Mouse (Mus musculus) E14TG2a.4 (cell line): Measurements from ENCODE around the gene Itgb8.

Source experiments
- H3K27me3 ChIP-seq: 2 replicates; pipeline ENCODE4 v1.6.1; 2014; ENCODE audit warnings: low read length, control low read depth; ENCODE audit not compliant: insufficient read depth
- H3K36me3 ChIP-seq: 2 replicates; pipeline ENCODE4 v1.6.1; 2014; ENCODE audit warnings: low read length, control low read depth; ENCODE audit not compliant: insufficient read depth
- H3K4me1 ChIP-seq: replicated peaks from 2 replicates; pipeline ENCODE4 v1.6.1; 2014; ENCODE audit warnings: low read depth, low read length, control low read depth
- H3K4me3 ChIP-seq: replicated peaks from 2 replicates; pipeline ENCODE4 v1.5.1; 2014; ENCODE audit warnings: mild to moderate bottlenecking, low read length
- H3K9me3 ChIP-seq: 2 replicates; pipeline ENCODE4 v1.6.1; 2014; ENCODE audit warnings: low read length, control low read depth
- CTCF ChIP-seq: conservative IDR thresholded peaks from 2 replicates; pipeline ENCODE4 v1.5.1; 2014; ENCODE audit warnings: low read length
- NANOG ChIP-seq: IDR thresholded peaks from 2 replicates; pipeline ENCODE4 v1.6.1; 2014; ENCODE audit warnings: borderline replicate concordance, low read length, mixed read lengths
- POU5F1 ChIP-seq: IDR thresholded peaks from 2 replicates; pipeline ENCODE4 v1.6.1; 2014; ENCODE audit warnings: low read length, borderline replicate concordance

Gene Itgb8

DNA sequence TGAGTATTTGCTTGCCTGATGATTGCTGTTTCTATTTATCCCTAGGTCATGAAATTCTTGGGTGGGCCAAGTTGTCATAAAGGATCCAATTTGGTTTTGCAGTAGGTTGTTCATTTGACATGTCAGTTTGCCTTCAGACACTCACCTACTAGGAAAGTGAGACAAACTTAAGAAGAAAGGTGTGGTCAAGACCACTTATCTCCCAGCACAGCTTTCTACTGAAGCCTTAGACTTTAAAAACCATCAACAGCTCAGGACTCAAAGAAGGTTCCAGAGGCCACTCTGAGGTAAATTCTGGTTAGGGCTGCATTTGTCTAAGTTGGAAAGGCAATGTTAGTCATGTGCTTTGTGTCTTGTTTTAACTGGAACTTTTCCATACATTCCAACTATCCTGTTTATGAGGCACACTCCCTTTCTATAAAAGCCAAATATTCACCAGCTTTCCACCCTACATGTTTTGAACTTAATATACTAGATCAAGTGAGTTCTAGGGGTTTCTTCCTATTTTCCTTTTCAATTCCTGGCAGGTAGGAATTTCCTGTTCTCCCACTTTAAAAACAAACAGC, 20.8 kb downstream of the Itgb8 start:
- H3K36me3 ChIP-seq = no peaks in the 10 kb centered on the region
- H3K9me3 ChIP-seq = no peaks in the 10 kb centered on the region

DNA sequence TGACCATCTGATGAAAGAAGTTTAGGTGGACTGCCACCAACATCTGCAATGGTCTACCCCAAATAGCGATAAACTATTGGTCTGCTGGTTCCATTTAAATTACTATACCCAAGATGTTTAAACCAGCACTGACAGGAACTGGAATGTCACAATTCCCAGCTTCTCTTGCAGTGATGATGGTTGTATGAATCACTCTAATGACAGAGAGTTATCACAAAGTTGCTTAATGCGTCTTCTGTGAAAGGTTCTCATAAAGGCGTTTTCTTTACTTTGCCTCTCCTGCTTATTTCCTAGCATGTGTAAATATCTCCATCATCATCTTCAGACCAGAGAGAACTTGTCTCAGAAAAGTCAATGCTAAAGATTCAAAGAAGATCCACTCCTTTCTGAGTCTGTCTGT, 23.4 kb downstream of the Itgb8 start:
- no peaks in the 10 kb centered on the region for H3K4me1 ChIP-seq

More for the DNA sequence above, 20.8 kb downstream of the Itgb8 start:
- TF ChIP-seq NANOG (no peak), CTCF (no peak), POU5F1 (no peak)
- H3K4me1 ChIP-seq = no peaks in the 10 kb centered on the region
- H3K27me3 ChIP-seq = no peaks in the 10 kb centered on the region
- no peak overlapping the region for H3K4me3 ChIP-seq

DNA sequence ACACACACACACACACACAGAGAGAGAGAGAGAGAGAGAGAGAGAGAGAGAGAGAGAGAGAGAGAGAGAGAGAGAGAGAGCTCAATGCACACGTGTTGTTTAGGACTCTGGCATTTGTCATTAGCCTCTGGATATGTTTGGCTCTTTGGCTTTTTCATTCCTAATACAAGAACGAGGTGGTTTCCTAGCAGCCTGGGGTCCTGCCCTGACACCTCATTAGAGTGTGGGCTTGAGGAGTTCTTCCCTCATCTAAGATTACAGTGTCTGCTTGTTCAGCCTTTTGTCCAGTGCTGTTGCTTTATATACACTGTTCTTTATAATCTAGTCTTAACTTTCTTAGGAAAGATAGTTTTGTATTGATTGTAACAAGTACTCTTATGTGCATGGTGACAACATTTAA, 27.1 kb downstream of the Itgb8 start:
- Histone ChIP-seq H3K36me3 (no peaks in the 10 kb centered on the region), H3K4me3 (no peak overlapping the region), H3K9me3 (no peaks in the 10 kb centered on the region), H3K4me1 (no peaks in the 10 kb centered on the region), H3K27me3 (no peaks in the 10 kb centered on the region)
- TF ChIP-seq POU5F1 = no peak

More for the DNA sequence above, 23.4 kb downstream of the Itgb8 start:
- Histone ChIP-seq H3K27me3 (no peaks in the 10 kb centered on the region), H3K9me3 (no peaks in the 10 kb centered on the region), H3K4me3 (no peak overlapping the region), H3K36me3 (no peaks in the 10 kb centered on the region)
- TF ChIP-seq NANOG (no peak), POU5F1 (no peak), CTCF (no peak)

DNA sequence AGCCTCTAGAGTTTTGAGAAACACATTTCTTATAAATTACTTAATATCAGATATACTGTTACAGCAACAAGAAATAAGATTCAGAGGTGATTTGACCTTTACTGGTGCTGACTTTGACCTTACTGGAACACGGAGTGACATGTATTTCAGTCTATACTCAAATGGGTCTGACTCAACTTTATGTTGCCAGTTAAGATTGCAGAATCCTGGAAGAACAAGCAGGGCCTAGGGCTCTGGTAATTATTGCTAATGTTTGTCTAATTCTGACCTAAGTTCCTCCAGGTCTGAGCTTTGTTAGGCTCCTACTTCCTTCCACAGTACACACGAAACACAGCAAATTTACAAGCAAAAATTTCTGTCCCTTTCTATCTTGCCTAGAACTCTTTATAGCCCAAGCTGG, 28.0 kb downstream of the Itgb8 start:
- TF ChIP-seq NANOG = no peak
- no peak for TF ChIP-seq POU5F1
- no peak for TF ChIP-seq CTCF

DNA sequence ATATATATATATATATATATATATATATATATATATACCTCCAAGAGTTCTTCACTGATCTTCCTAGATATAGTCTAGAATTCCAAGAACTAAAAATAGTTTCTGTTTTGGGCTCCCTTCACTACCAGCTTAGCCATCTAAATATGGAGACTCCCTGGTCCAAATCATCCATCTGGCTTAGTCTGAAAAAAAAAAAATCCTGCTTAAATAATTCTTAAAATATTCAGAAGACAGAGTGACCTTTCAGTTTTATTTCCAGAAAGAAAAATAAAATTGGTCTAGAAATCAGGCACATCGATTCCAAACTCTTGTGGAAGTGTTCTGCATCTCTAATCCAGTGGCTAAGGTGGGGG, 28.6 kb downstream of the Itgb8 start:
- Histone ChIP-seq H3K27me3 (no peaks in the 10 kb centered on the region), H3K4me1 (no peaks in the 10 kb centered on the region), H3K36me3 (no peaks in the 10 kb centered on the region), H3K4me3 (no peak overlapping the region), H3K9me3 (no peaks in the 10 kb centered on the region)
- TF ChIP-seq NANOG = no peak
- no peak for TF ChIP-seq CTCF

More for the DNA sequence above, 28.0 kb downstream of the Itgb8 start:
- H3K4me3 ChIP-seq = no peak overlapping the region
- H3K36me3 ChIP-seq = no peaks in the 10 kb centered on the region
- H3K27me3 ChIP-seq = no peaks in the 10 kb centered on the region
- H3K4me1 ChIP-seq = no peaks in the 10 kb centered on the region
- no peaks in the 10 kb centered on the region for H3K9me3 ChIP-seq

DNA sequence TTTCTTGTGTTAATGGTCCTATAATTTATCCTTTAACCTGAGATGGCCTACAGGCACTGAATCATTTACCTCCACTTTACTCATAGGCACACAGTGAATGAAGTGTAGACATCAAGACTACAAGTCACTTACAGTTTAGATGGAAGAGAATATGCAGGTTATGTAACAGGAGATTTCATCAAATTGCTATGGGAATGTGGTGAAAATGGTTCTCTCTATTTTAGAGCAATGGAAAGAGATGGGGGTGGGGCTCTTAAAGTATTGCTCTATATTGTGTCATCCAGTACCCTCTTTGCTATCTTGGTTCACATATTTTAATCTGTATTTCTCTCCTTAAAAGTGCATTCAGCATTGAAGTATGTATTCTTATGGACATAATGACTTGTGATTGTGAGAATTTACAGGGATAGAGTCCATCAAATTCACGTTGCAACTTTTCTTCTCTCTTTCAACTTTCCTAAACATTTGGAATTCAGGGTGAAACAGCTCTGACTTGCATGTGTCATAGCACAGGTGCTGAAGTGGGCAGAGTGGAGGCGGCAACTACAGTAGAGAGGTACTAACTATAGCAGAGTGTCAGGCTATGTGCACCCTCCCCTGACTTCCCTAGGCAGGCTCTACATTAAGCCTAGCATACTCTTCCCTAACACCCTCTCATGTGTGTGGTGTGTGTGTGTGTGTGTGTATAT, 29.1 kb downstream of the Itgb8 start:
- Histone ChIP-seq H3K9me3 (no peaks in the 10 kb centered on the region), H3K4me3 (no peak overlapping the region), H3K36me3 (no peaks in the 10 kb centered on the region), H3K4me1 (no peaks in the 10 kb centered on the region), H3K27me3 (no peaks in the 10 kb centered on the region)
- no peak for TF ChIP-seq POU5F1
- no peak for TF ChIP-seq CTCF
- no peak for TF ChIP-seq NANOG

DNA sequence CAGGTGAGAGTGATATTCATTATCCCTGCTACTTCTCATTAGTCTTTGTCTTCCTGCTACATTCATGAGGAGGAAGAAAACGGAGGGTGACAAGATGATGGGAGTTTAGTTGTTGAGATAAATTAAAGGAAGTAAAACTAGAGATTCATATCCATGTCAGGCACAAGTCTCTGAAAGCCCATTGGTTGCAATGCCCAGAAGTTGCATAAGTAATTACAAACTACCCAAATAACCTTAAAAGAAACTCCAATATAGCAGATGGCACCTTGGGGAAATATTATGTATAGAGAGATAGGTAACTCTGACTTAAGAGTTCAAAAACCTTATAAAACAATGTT, 31.2 kb downstream of the Itgb8 start:
- Histone ChIP-seq H3K36me3 (no peaks in the 10 kb centered on the region), H3K4me3 (no peak overlapping the region), H3K9me3 (no peaks in the 10 kb centered on the region), H3K4me1 (no peaks in the 10 kb centered on the region), H3K27me3 (no peaks in the 10 kb centered on the region)
- no peak for TF ChIP-seq CTCF
- no peak for TF ChIP-seq POU5F1
- no peak for TF ChIP-seq NANOG

DNA sequence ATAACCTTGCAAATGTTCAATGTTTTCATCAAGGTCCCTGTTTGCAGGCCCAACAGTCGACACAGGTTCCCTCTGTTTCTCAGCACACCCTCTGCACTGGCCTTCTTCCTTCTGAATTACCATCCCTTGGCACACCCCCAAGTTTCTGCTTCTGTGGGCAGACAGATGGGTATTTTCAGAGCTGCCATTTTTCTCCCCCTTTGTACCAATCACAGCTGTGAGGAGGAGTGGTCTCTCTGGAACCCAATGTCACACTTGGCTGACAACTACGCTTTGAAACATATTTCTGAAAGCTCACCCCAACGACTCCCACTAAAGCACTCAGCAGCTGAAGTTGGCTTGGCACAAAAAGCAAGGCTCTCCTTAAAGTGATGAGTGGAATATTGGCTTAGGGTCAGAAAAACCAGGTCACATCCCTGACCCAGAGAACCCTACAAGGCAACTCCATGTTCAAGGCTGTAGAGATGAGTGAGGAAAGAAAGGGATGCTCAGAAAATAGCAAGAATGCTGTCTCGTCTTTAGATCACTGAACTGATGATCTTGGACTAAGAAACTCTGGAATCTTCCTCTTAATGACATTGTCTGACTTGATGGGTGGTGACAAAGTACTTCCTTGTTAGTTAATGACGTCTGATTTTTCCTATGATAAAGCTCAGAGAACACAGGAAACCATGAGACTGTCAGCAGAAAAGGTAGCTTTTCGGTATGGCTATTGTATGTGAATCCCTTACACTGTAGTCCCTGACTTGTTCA, 31.7 kb downstream of the Itgb8 start:
- Histone ChIP-seq H3K4me1 (no peaks in the 10 kb centered on the region), H3K4me3 (no peak overlapping the region), H3K27me3 (no peaks in the 10 kb centered on the region), H3K9me3 (no peaks in the 10 kb centered on the region), H3K36me3 (no peaks in the 10 kb centered on the region)
- no peak for TF ChIP-seq NANOG
- no peak for TF ChIP-seq POU5F1
- no peak for TF ChIP-seq CTCF
